Mouse (Mus musculus) adrenal gland, adult 18-20 months (tissue): Measurements from ENCODE around the gene Vps13d. TPM values are rescaled to one million over a fixed set of nuclear protein-coding genes. Genes with fewer than 3 reads are reported as not detected.

Experiments
- DNase-seq, 2 experiments: peaks; one replicate each; pipeline ENCODE4 v3.0.0; 2021 to 2022; ENCODE audit warnings: low spot score in 2 of 2
- total RNA-seq, 2 experiments: library from RNA; stranded (reverse); gene quantifications; 1 replicate in 1 of 2; 2 replicates in 1 of 2; pipeline ENCODE4 v1.2.3; 2021

Gene Vps13d
- total RNA-seq, 2 experiments from 2014 or later = 48.1 to 71.3 TPM

- peak; percentile 51 to 52 for DNase-seq
These were observed 213.8 kb downstream of the Vps13d start for GRCm38 (mm10) chr4:144980811-144981551.

- DNase-seq = no peak
These were observed 214.7 kb downstream of the Vps13d start for GRCm38 (mm10) chr4:144980110-144980509.

GRCm38 (mm10) chr4:144978039-144978438, 216.8 kb downstream of the Vps13d start:
- DNase-seq = no peak

DNA sequence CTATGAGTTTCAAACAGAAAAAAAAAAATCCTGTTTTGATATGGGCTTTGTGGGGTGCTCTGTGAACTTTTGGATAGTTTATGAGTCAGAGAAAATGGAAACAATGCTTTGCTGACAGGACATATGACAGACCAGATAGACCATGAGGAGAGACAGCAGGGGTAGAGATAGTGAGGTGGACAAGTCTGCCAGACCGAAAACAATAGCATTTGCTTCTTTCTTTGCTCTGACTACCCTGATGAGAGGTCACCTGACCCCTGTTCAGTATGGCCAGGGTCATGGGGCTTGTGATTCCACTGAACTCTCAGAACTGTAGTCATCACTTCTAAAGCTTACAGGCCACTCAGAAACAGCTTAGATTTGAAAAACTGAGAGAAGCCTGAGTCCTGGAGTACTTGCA, 217.7 kb downstream of the Vps13d start:
- DNase-seq = no peak

GRCm38 (mm10) chr4:144975505-144975904, 219.3 kb downstream of the Vps13d start:
- DNase-seq = no peak

DNA sequence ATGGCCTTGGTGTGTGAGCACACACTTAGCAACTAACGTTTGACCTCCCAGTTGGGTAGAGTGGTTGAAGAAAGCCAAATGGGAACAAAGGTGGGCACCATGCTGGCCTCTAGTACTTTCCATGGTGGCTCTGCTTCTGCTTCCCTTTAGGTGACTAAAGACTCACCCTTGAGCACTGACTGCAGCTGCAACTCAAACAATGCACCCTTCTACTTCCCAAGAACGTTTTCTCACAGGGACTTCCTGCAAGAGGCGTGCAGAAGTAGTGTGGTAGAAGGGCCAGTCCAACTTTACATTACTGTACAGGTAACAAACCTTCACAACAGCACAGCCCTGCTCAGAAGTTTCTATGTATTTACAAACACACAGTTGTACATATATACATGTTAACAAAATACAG, 220.3 kb downstream of the Vps13d start:
- DNase-seq = no peak

- DNase-seq = no peak
These were observed 221.7 kb downstream of the Vps13d start for GRCm38 (mm10) chr4:144972948-144973720.

DNA sequence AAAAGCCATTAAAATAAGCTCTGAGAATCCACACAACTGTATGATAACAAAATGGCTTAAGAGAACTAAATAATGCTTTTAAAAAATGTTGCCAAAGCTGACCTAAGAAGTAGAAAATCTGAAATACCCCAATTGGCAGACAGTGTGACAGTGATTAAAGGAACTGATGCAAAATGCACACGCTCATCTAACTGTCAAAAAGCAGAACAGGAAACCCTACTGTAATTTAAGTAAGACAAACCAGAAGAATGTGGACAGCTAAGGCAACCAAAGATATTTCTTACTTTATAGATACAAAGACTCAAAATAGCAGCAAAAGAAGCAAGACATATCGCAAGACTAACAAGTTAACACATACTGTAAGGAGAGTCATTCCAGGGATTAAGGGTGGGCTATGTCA, 223.8 kb downstream of the Vps13d start:
- DNase-seq = no peak

DNA sequence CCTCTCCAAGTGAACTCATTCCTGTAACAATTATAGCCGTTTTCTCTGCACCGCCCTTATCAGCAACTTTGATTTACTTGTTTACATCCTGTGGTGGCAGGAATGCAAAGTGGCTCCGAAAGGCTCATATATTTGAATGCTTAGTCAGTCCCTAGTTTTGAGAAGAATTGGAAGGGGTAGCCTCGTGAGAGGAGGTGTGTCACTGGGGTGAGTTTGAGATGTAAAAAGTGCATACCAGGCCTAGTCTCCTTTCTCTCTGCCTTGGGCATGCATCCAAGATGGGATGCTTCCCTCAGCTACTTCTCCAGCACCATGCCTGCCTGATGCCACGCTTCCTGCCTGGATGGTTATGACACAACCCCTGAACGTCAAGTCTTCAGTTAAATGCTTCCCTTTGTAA, 225.8 kb downstream of the Vps13d start:
- DNase-seq = no peak

GRCm38 (mm10) chr4:144968371-144968770, 226.4 kb downstream of the Vps13d start:
- DNase-seq = no peak

GRCm38 (mm10) chr4:144965255-144965654, 229.6 kb downstream of the Vps13d start:
- no peak for DNase-seq

DNA sequence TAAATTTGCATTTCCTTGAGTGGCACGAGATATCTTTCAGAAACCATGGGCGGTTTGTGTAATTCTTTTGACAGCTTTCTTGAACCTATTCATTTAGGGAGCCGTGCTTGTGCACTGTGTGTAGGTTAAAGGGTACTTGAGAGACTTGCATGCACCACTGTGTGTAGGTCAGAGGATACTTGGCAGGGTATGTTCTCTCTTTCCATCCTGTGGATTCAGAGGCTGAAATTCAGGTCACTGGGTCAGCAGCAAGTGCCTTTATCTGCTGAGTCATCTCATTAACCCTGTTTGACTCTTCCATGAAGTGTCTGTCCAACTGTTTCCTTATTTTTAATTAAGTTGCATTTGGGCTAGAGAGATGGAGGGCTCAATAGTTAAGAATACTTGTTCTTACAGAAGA, 233.1 kb downstream of the Vps13d start:
- DNase-seq = no peak

- no peak for DNase-seq
These were observed 233.6 kb downstream of the Vps13d start for GRCm38 (mm10) chr4:144961232-144961631.

- DNase-seq = peak; percentile 80 to 84
These were observed 234.5 kb downstream of the Vps13d start for GRCm38 (mm10) chr4:144960188-144960904.

DNA sequence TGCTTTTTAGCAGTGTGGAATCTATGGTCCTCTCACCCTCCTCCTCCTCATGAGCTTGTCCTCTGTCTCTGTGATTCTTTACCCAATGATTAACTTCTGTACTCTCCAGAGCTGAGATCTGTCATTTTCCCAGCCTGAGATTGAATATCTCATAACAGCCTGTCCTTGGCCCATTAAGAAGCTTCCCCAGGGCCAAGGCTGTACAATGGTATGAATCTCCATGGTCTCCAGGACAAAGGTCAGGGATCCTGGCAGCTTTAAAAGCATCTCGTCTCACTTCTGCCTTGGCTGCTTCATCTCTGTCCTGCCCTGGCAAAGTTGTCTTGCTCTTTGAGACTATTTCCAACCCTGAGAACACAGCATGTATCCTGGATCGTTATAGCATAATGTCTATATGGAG, 237.1 kb downstream of the Vps13d start:
- peak in 1 of 2 experiments; percentile 39 for DNase-seq

DNA sequence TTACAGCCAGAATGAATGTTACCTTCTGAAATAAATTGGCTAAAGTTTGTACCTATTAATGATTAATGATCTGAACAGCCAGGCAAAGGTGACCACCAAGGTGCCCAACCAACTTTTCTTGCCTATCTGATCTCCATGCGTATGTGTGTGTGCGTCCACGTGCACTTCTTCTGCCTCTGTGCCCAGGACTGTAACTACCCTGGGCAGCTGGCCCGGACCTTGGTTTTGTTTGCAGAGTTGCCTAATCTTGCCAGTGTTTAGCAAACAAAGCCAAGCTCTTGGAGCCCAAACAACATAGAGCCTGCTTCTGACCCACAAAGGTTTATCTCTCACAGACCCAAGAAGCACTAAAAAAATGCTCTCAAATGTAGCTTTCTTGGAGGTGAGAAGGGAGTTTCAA, 237.6 kb downstream of the Vps13d start:
- peak; percentile 43 to 48 for DNase-seq

GRCm38 (mm10) chr4:144956293-144956692, 238.5 kb downstream of the Vps13d start:
- no peak for DNase-seq

DNA sequence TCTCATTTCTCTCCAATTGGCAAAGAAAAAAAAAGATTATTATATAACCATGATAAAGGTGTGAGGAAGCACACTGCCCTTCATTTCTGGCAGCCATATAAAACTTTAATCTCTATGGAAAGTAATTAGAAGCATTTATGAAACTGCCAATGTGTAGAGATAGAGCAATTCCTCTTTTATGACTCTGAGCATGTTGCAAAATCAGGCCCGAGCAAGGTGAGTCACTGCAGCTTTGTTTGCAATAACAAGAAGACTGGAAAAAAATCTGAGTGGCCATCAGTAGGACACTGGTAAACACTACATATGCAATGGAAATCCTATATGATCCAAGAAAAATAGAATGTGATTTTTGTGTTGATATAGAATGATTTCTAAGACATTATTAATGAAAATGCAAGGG, 238.9 kb downstream of the Vps13d start:
- DNase-seq = no peak

DNA sequence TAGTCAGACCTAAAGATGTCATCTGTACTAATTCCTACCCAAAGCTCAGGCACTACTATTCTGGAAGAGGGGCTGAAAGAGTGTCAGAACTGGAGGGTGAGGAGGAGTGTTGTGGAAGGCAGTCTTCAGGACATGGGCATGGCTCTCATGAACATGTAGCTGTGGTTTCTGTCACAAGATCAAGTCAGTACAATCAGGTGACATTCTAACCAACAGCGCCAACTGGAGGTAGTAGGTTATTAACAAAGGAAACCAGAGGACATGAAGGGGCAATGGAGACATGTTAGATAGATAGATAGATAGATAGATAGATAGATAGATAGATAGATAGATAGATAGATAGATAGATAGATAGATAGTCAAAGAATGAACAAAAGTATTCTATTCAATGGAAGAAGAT, 241.4 kb downstream of the Vps13d start:
- no peak for DNase-seq

GRCm38 (mm10) chr4:144951859-144952258, 242.9 kb downstream of the Vps13d start:
- no peak for DNase-seq

GRCm38 (mm10) chr4:144950883-144951282, 243.9 kb downstream of the Vps13d start:
- no peak for DNase-seq

GRCm38 (mm10) chr4:144950327-144950711, 244.5 kb downstream of the Vps13d start:
- no peak for DNase-seq
